Mouse (Mus musculus): ENCODE results near the gene Mrgpre.
A peak's percentile ranks its signal among the peaks of the same experiment; 100 is the strongest.

Mrgpre gene

GRCm38 (mm10) chr7:143739511-143740461 lies 44.5 kb downstream of the Mrgpre start:
- DNase-seq (ENCODE audit: low read depth, low spot score): peak; percentile 50

- peak; percentile 21 for DNase-seq (ENCODE audit: low read depth, low spot score)
These were observed 45.7 kb downstream of the Mrgpre start for GRCm38 (mm10) chr7:143738601-143739006.

GRCm38 (mm10) chr7:143738194-143738593 lies 46.1 kb downstream of the Mrgpre start:
- DNase-seq (ENCODE audit: low read depth, low spot score): no peak

GRCm38 (mm10) chr7:143733746-143734145 lies 50.6 kb downstream of the Mrgpre start:
- peak; percentile 27 for DNase-seq (ENCODE audit: low read depth, low spot score)

- DNase-seq (ENCODE audit: low read depth, low spot score): no peak
These were observed 54.4 kb downstream of the Mrgpre start for GRCm38 (mm10) chr7:143729886-143730285.

All from telencephalon, adult 2 months (tissue).